Mouse (Mus musculus): ENCODE results near the gene Peli2. TPM values are rescaled to one million over a fixed set of nuclear protein-coding genes. Genes with fewer than 3 reads are reported as not detected.

Peli2 gene
- polyA plus RNA-seq, 1 experiment from 2014 or later = 8.0 TPM

GRCm38 (mm10) chr14:48132241-48132640, 11.6 kb downstream of the Peli2 start:
- Histone ChIP-seq H3K9ac (ENCODE audit: low read depth, low read length) (no peak overlapping the region), H3K27ac (ENCODE audit: low read depth, low read length) (no peak overlapping the region), H3K4me3 (ENCODE audit: low read length) (no peak overlapping the region), H3K4me2 (ENCODE audit: low read length) (no peak overlapping the region), H3K27me3 (replicated peaks; ENCODE audit: control insufficient read depth, insufficient read depth, low read length) (no peaks in the 10 kb centered on the region), H3K9me3 (ENCODE audit: control insufficient read depth, low read length) (no peaks in the 10 kb centered on the region), H3K4me1 (ENCODE audit: control insufficient read depth, insufficient read depth, low read depth, low read length) (peaks cover 34% of the 10 kb centered on the region), H3K36me3 (ENCODE audit: control insufficient read depth, insufficient read depth, low read length) (no peaks in the 10 kb centered on the region)
- no peak for ATAC-seq
- 82% methylated on average over 3 of the region's 3 CpGs for WGBS

GRCm38 (mm10) chr14:48132865-48133802, 12.5 kb downstream of the Peli2 start:
- Histone ChIP-seq H3K27me3 (replicated peaks; ENCODE audit: control insufficient read depth, insufficient read depth, low read length) (no peaks in the 10 kb centered on the region), H3K4me1 (ENCODE audit: control insufficient read depth, insufficient read depth, low read depth, low read length) (peaks cover 27% of the 10 kb centered on the region), H3K4me3 (ENCODE audit: low read length) (no peak overlapping the region), H3K4me2 (ENCODE audit: low read length) (0 out of 2 replicates have a peak overlapping the region, but pooled peaks have one; percentile 14), H3K9me3 (ENCODE audit: control insufficient read depth, low read length) (no peaks in the 10 kb centered on the region), H3K36me3 (ENCODE audit: control insufficient read depth, insufficient read depth, low read length) (no peaks in the 10 kb centered on the region), H3K9ac (ENCODE audit: low read depth, low read length) (no peak overlapping the region), H3K27ac (ENCODE audit: low read depth, low read length) (no peak overlapping the region)
- 54% methylated on average over 21 of the region's 21 CpGs for WGBS
- no peak for ATAC-seq

- Histone ChIP-seq H3K27ac (ENCODE audit: low read depth, low read length) (no peak overlapping the region; the same call in 1 of the 2 replicates), H3K27me3 (replicated peaks; ENCODE audit: control insufficient read depth, insufficient read depth, low read length) (no peaks in the 10 kb centered on the region), H3K4me3 (ENCODE audit: low read length) (no peak overlapping the region), H3K4me1 (ENCODE audit: control insufficient read depth, insufficient read depth, low read depth, low read length) (peaks cover 27% of the 10 kb centered on the region), H3K36me3 (ENCODE audit: control insufficient read depth, insufficient read depth, low read length) (no peaks in the 10 kb centered on the region), H3K4me2 (ENCODE audit: low read length) (no peak overlapping the region), H3K9ac (ENCODE audit: low read depth, low read length) (no peak overlapping the region), H3K9me3 (ENCODE audit: control insufficient read depth, low read length) (no peaks in the 10 kb centered on the region)
- 53% methylated on average over 7 of the region's 7 CpGs for WGBS
- ATAC-seq = no peak
Observed at GRCm38 (mm10) chr14:48134344-48134743, 13.7 kb downstream of the Peli2 start.

- Histone ChIP-seq H3K36me3 (ENCODE audit: control insufficient read depth, insufficient read depth, low read length) (no peaks in the 10 kb centered on the region), H3K9ac (ENCODE audit: low read depth, low read length) (no peak overlapping the region), H3K27ac (ENCODE audit: low read depth, low read length) (peak overlapping the region; percentile 14; the same call in 1 of the 2 replicates), H3K9me3 (ENCODE audit: control insufficient read depth, low read length) (no peaks in the 10 kb centered on the region), H3K4me2 (ENCODE audit: low read length) (no peak overlapping the region), H3K4me3 (ENCODE audit: low read length) (no peak overlapping the region), H3K4me1 (ENCODE audit: control insufficient read depth, insufficient read depth, low read depth, low read length) (peaks cover 26% of the 10 kb centered on the region), H3K27me3 (replicated peaks; ENCODE audit: control insufficient read depth, insufficient read depth, low read length) (no peaks in the 10 kb centered on the region)
- 0 out of 2 replicates have a peak, but pooled peaks have one; percentile 44 for ATAC-seq
- WGBS = 46% methylated on average over 11 of the region's 11 CpGs
Observed at GRCm38 (mm10) chr14:48135816-48136345, 15.3 kb downstream of the Peli2 start.

- no peak overlapping the region for H3K27ac ChIP-seq (ENCODE audit: low read depth, low read length)
- no peak overlapping the region for H3K4me2 ChIP-seq (ENCODE audit: low read length)
- no peak overlapping the region for H3K4me3 ChIP-seq (ENCODE audit: low read length)
- no peak overlapping the region for H3K9ac ChIP-seq (ENCODE audit: low read depth, low read length)
- ATAC-seq = no peak
- H3K36me3 ChIP-seq (ENCODE audit: control insufficient read depth, insufficient read depth, low read length) = no peaks in the 10 kb centered on the region
- WGBS = 72% methylated on average over 8 of the region's 8 CpGs
- H3K9me3 ChIP-seq (ENCODE audit: control insufficient read depth, low read length) = no peaks in the 10 kb centered on the region
- H3K4me1 ChIP-seq (ENCODE audit: control insufficient read depth, insufficient read depth, low read depth, low read length) = peaks cover 17% of the 10 kb centered on the region
- H3K27me3 ChIP-seq (replicated peaks; ENCODE audit: control insufficient read depth, insufficient read depth, low read length) = no peaks in the 10 kb centered on the region
Observed at GRCm38 (mm10) chr14:48137731-48138130, 17.1 kb downstream of the Peli2 start.

DNA sequence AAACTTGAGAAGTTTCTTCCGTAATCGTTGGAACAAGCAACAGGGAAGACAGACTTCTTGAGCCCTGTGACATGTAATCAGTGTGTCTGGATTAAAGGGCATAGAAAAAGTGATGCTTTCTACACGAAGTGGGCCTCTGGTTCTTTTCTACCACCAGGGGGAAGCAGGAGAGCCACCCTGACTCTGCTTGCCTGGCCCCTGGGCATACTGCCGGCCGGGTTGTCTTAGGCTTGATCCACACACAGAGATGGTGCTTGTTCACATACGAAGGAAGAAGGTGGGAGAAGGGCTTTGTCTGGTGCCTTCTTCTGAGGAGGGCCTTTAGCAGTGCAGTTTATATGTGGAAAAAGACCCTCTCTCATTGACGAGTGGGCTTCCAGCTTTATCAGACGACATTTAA, 17.5 kb downstream of the Peli2 start:
- Histone ChIP-seq H3K4me2 (ENCODE audit: low read length) (no peak overlapping the region), H3K9me3 (ENCODE audit: control insufficient read depth, low read length) (no peaks in the 10 kb centered on the region), H3K27me3 (replicated peaks; ENCODE audit: control insufficient read depth, insufficient read depth, low read length) (no peaks in the 10 kb centered on the region), H3K36me3 (ENCODE audit: control insufficient read depth, insufficient read depth, low read length) (no peaks in the 10 kb centered on the region), H3K4me1 (ENCODE audit: control insufficient read depth, insufficient read depth, low read depth, low read length) (peaks cover 15% of the 10 kb centered on the region), H3K9ac (ENCODE audit: low read depth, low read length) (no peak overlapping the region), H3K27ac (ENCODE audit: low read depth, low read length) (no peak overlapping the region), H3K4me3 (ENCODE audit: low read length) (no peak overlapping the region)
- 53% methylated on average over 8 of the region's 8 CpGs for WGBS
- 0 out of 2 replicates have a peak, but pooled peaks have one; percentile 38 for ATAC-seq

DNA sequence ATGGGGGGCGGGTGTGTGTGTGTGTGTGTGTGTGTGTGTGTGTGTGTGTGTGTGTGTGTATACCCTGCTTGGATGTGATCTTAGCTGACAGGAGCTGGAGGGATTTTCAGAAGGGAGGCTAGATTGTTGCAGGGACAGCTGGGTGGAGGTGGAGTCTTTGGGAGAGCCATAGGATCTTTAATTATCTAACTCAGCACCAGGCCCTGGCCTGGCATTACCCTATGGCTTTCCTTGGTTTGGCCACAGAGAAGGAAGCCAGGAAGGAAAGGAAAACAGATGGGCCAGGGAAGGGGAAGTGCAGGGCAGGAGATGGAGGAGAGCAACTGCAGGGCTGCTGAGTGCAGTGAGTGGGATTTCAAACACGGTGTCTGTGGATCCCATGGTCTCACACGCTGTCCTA, 18.8 kb downstream of the Peli2 start:
- Histone ChIP-seq H3K4me1 (ENCODE audit: control insufficient read depth, insufficient read depth, low read depth, low read length) (peaks cover 16% of the 10 kb centered on the region), H3K4me3 (ENCODE audit: low read length) (no peak overlapping the region), H3K9ac (ENCODE audit: low read depth, low read length) (no peak overlapping the region), H3K27me3 (replicated peaks; ENCODE audit: control insufficient read depth, insufficient read depth, low read length) (no peaks in the 10 kb centered on the region), H3K4me2 (ENCODE audit: low read length) (no peak overlapping the region), H3K36me3 (ENCODE audit: control insufficient read depth, insufficient read depth, low read length) (no peaks in the 10 kb centered on the region), H3K9me3 (ENCODE audit: control insufficient read depth, low read length) (no peaks in the 10 kb centered on the region), H3K27ac (ENCODE audit: low read depth, low read length) (no peak overlapping the region)
- 84% methylated on average over 3 of the region's 3 CpGs for WGBS
- ATAC-seq = peak; percentile 53; the same call in 1 of the 2 replicates

- H3K9ac ChIP-seq (ENCODE audit: low read depth, low read length) = no peak overlapping the region
- no peaks in the 10 kb centered on the region for H3K27me3 ChIP-seq (replicated peaks; ENCODE audit: control insufficient read depth, insufficient read depth, low read length)
- no peak overlapping the region for H3K4me3 ChIP-seq (ENCODE audit: low read length)
- WGBS = 76% methylated on average over 8 of the region's 8 CpGs
- no peaks in the 10 kb centered on the region for H3K36me3 ChIP-seq (ENCODE audit: control insufficient read depth, insufficient read depth, low read length)
- no peaks in the 10 kb centered on the region for H3K9me3 ChIP-seq (ENCODE audit: control insufficient read depth, low read length)
- H3K4me1 ChIP-seq (ENCODE audit: control insufficient read depth, insufficient read depth, low read depth, low read length) = peaks cover 10% of the 10 kb centered on the region
- H3K27ac ChIP-seq (ENCODE audit: low read depth, low read length) = no peak overlapping the region
- no peak overlapping the region for H3K4me2 ChIP-seq (ENCODE audit: low read length)
- ATAC-seq = no peak
Observed at GRCm38 (mm10) chr14:48141694-48142093, 21.1 kb downstream of the Peli2 start.

- no peak for ATAC-seq
- Histone ChIP-seq H3K9me3 (ENCODE audit: control insufficient read depth, low read length) (no peaks in the 10 kb centered on the region), H3K27ac (ENCODE audit: low read depth, low read length) (no peak overlapping the region), H3K4me3 (ENCODE audit: low read length) (no peak overlapping the region), H3K9ac (ENCODE audit: low read depth, low read length) (no peak overlapping the region), H3K27me3 (replicated peaks; ENCODE audit: control insufficient read depth, insufficient read depth, low read length) (no peaks in the 10 kb centered on the region), H3K36me3 (ENCODE audit: control insufficient read depth, insufficient read depth, low read length) (no peaks in the 10 kb centered on the region), H3K4me1 (ENCODE audit: control insufficient read depth, insufficient read depth, low read depth, low read length) (peaks cover 10% of the 10 kb centered on the region), H3K4me2 (ENCODE audit: low read length) (no peak overlapping the region)
- WGBS = 62% methylated on average over 10 of the region's 10 CpGs
Observed at GRCm38 (mm10) chr14:48142696-48143095, 22.1 kb downstream of the Peli2 start.

All from hindbrain, embryonic 16.5 days (tissue).